Mouse (Mus musculus) megakaryocyte progenitor cell, adult 5-6 weeks (primary cell): ENCODE data around the gene Racgap1. TPM values are rescaled to one million over a fixed set of nuclear protein-coding genes. Genes with fewer than 3 reads are reported as not detected.

Experiments
- ATAC-seq: replicated peaks from 2 replicates; pipeline ENCODE4 v1.8.0; 2016; ENCODE audit warnings: mild to moderate bottlenecking, moderate TSS enrichment, inconsistent platforms; ENCODE audit not compliant: poor library complexity
- total RNA-seq, 2 experiments: library from RNA; stranded (forward) in 1 of 2; stranded (reverse) in 1 of 2; fragments of 157-497, 149-512 nt in 1 of 2; fragments of 200-1000 nt in 1 of 2; gene quantifications; 2 replicates each; pipeline versions ENCODE4 v1.2.3 to v1.2.4; 2015 to 2017

The Racgap1 gene
- total RNA-seq, 2 experiments from 2014 or later, result 61.7 to 69.1 TPM

- no peak for ATAC-seq
Observed at GRCm38 (mm10) chr15:99592877-99593276, 58.6 kb downstream of the Racgap1 start.

GRCm38 (mm10) chr15:99592177-99592576, 59.3 kb downstream of the Racgap1 start:
- ATAC-seq, result no peak

- no peak for ATAC-seq
Observed at GRCm38 (mm10) chr15:99590429-99591084, 60.9 kb downstream of the Racgap1 start, which contains the start of gene Aqp5. Gene Aqp5 (plus strand): TSS chr15:99590782.

GRCm38 (mm10) chr15:99589704-99590103, 61.8 kb downstream of the Racgap1 start:
- no peak for ATAC-seq

- ATAC-seq, result no peak
Observed at GRCm38 (mm10) chr15:99589237-99589636, 62.2 kb downstream of the Racgap1 start.

- no peak for ATAC-seq
Observed at GRCm38 (mm10) chr15:99586525-99586924, 64.9 kb downstream of the Racgap1 start.

- ATAC-seq, result no peak
Observed at GRCm38 (mm10) chr15:99585741-99586140, 65.7 kb downstream of the Racgap1 start.

- peak; percentile 42; the same call in 1 of the 2 replicates for ATAC-seq
Observed at GRCm38 (mm10) chr15:99584407-99585202, 66.9 kb downstream of the Racgap1 start.

- ATAC-seq, result peak; percentile 39
Observed at GRCm38 (mm10) chr15:99583463-99584344, 67.8 kb downstream of the Racgap1 start.

- no peak for ATAC-seq
Observed at GRCm38 (mm10) chr15:99578802-99579485, 72.5 kb downstream of the Racgap1 start, which contains the start of gene Aqp2. Gene Aqp2 (plus strand): TSS chr15:99579055.

Other genes starting within 250 kb of the Racgap1 start
- 4.0 and 9.7 TPM in 2 replicates for gene Nckap5l, start 193.9 kb downstream of the Racgap1 start, total RNA-seq (2015)
- gene Nckap5l, start 193.9 kb downstream of the Racgap1 start, total RNA-seq (2017), result 0.17 and 2.2 TPM in 2 replicates
- gene Bcdin3d, start 176.9 kb downstream of the Racgap1 start, total RNA-seq (2015), result 3.9 and 5.6 TPM in 2 replicates
- gene Bcdin3d, start 176.9 kb downstream of the Racgap1 start, total RNA-seq (2017), result 3.7 and 6.2 TPM in 2 replicates
- 0.39 and 0.56 TPM in 2 replicates for gene Faim2, start 123.5 kb downstream of the Racgap1 start, total RNA-seq (2015)
- gene Faim2, start 123.5 kb downstream of the Racgap1 start, total RNA-seq (2017), result 0.10 and 0.17 TPM in 2 replicates
- not detected in 2 replicates for gene Aqp2, start 72.6 kb downstream of the Racgap1 start, total RNA-seq (2015)
- not detected in 2 replicates for gene Aqp2, start 72.6 kb downstream of the Racgap1 start, total RNA-seq (2017)
- gene Aqp5, start 60.9 kb downstream of the Racgap1 start, total RNA-seq (2015), result not detected in 2 replicates
- gene Aqp5, start 60.9 kb downstream of the Racgap1 start, total RNA-seq (2017), result not detected in 2 replicates
- not detected in 2 replicates for gene Aqp6, start 50.3 kb downstream of the Racgap1 start, total RNA-seq (2015)
- not detected in 2 replicates for gene Aqp6, start 50.3 kb downstream of the Racgap1 start, total RNA-seq (2017)
- not detected in 2 replicates for gene Asic1, start 18.7 kb upstream of the Racgap1 start, total RNA-seq (2015)
- not detected in 2 replicates for gene Asic1, start 18.7 kb upstream of the Racgap1 start, total RNA-seq (2017)
- gene Smarcd1, start 50.5 kb upstream of the Racgap1 start, total RNA-seq (2015), result 22.8 and 24.1 TPM in 2 replicates
- 11.6 and 17.3 TPM in 2 replicates for gene Smarcd1, start 50.5 kb upstream of the Racgap1 start, total RNA-seq (2017)
- gene Gm17349, start 53.8 kb upstream of the Racgap1 start, total RNA-seq (2015), result not detected in 2 replicates
- gene Gm17349, start 53.8 kb upstream of the Racgap1 start, total RNA-seq (2017), result not detected in 2 replicates
- gene Gpd1, start 65.9 kb upstream of the Racgap1 start, total RNA-seq (2015), result 0.15 and 0.67 TPM in 2 replicates
- 1.3 TPM in 2 replicates for gene Gpd1, start 65.9 kb upstream of the Racgap1 start, total RNA-seq (2017)
- gene Cox14, start 74.0 kb upstream of the Racgap1 start, total RNA-seq (2015), result 72.7 and 83.5 TPM in 2 replicates
- 28.6 and 30.8 TPM in 2 replicates for gene Cox14, start 74.0 kb upstream of the Racgap1 start, total RNA-seq (2017)
- gene Cers5, start 121.2 kb upstream of the Racgap1 start, total RNA-seq (2015), result 42.9 and 49.4 TPM in 2 replicates
- 20.6 and 23.0 TPM in 2 replicates for gene Cers5, start 121.2 kb upstream of the Racgap1 start, total RNA-seq (2017)
- gene Lima1, start 223.8 kb upstream of the Racgap1 start, total RNA-seq (2015), result 4.8 and 5.0 TPM in 2 replicates
- gene Lima1, start 223.8 kb upstream of the Racgap1 start, total RNA-seq (2017), result 4.2 and 4.8 TPM in 2 replicates